Mouse (Mus musculus) liver, embryonic 14.5 days (tissue): ENCODE measurements around the gene Gm28230.

Source experiments
- CTCF ChIP-seq: IDR thresholded peaks from 2 replicates; pipeline ENCODE4 v1.5.1; 2016; ENCODE audit warnings: antibody characterized with exemption, low read depth, control low read depth
- EP300 ChIP-seq: IDR thresholded peaks from 2 replicates; pipeline ENCODE4 v1.6.1; 2016; ENCODE audit warnings: antibody characterized with exemption, low read depth

- TF ChIP-seq EP300 (no peak), CTCF (no peak)
Measured at GRCm38 (mm10) chr2:74737578-74738070, 11.1 kb downstream of the Gm28230 start.
